Mouse (Mus musculus) cortical plate, adult 2 months (tissue): ENCODE data around the gene Rhoh.

ENCODE experiments used
- CTCF ChIP-seq: fragments of 200-500 bp; IDR thresholded peaks from 2 replicates; pipeline ENCODE4 v1.5.1; 2011; ENCODE audit warnings: mild to moderate bottlenecking, control low read depth, low read length; ENCODE audit not compliant: insufficient read depth; ENCODE audit errors: extremely low read depth
- POLR2A ChIP-seq: fragments of 200-500 bp; IDR thresholded peaks from 2 replicates; pipeline ENCODE4 v1.6.1; 2011; ENCODE audit warnings: mild to moderate bottlenecking, low read length, control low read depth; ENCODE audit not compliant: insufficient read depth; ENCODE audit errors: extremely low read depth

- no peak for TF ChIP-seq CTCF
- TF ChIP-seq POLR2A: no peak
Measured at GRCm38 (mm10) chr5:65864486-65864885, 3.5 kb downstream of the Rhoh start.
